15 mouse cellular contexts compared by ENCODE assay signal in genomic region chrX:96239644-96240043, GRCm38 (mm10). TPM values are rescaled to one million over a fixed set of nuclear protein-coding genes. Genes with fewer than 3 reads are reported as not detected.
A peak's percentile ranks its signal among the peaks of the same experiment; 100 is the strongest.
DNase-seq lines count a peak whose midpoint lies in the region; ATAC-seq and TF ChIP-seq lines count a peak whose summit lies in the region.
"Had no signal": no experiment of that assay in that cellular context is flagged by ENCODE, and none has a peak within 500 bp of the region (broad histone marks: within the 10 kb centered on the region; RNA-seq: fewer than 3 reads in every experiment).

No protein-coding gene starts in this region.

- no peak for TF ChIP-seq CTCF in lung, embryonic 14.5 days (IDR thresholded peaks at IDR 0.05; ENCODE audit: low read depth)
- TF ChIP-seq CTCF in liver, postnatal 0 days (IDR thresholded peaks at IDR 0.05; ENCODE audit: low read depth): no peak

- no peak overlapping the region for H3K4me3 ChIP-seq in embryonic facial prominence, embryonic 14.5 days (ENCODE audit: low read depth, low read length)
- H3K4me3 ChIP-seq in embryonic facial prominence, embryonic 10.5 days: no peak overlapping the region
- H3K4me3 ChIP-seq in lung, embryonic 14.5 days (ENCODE audit: low read depth, low read length): no peak overlapping the region
- H3K4me3 ChIP-seq in liver, postnatal 0 days (ENCODE audit: low read depth, low read length): peak overlapping the region; percentile 19; the same call in 1 of the 2 replicates
- H3K4me3 ChIP-seq: embryonic facial prominence, embryonic 13.5 days; forebrain, embryonic 15.5 days; hindbrain, embryonic 13.5 days had no signal

- no peak overlapping the region for H3K27ac ChIP-seq in embryonic facial prominence, embryonic 14.5 days (replicated peaks; ENCODE audit: low read depth, low read length)
- H3K27ac ChIP-seq in embryonic facial prominence, embryonic 10.5 days (replicated peaks): no peak overlapping the region
- H3K27ac ChIP-seq in lung, embryonic 14.5 days (ENCODE audit: low read depth): no peak overlapping the region
- H3K27ac ChIP-seq in liver, postnatal 0 days (ENCODE audit: low read depth): peak overlapping the region; percentile 74
- H3K27ac ChIP-seq: embryonic facial prominence, embryonic 13.5 days; forebrain, embryonic 15.5 days; hindbrain, embryonic 13.5 days had no signal

- no peaks in the 10 kb centered on the region for H3K36me3 ChIP-seq in embryonic facial prominence, embryonic 14.5 days (ENCODE audit: control insufficient read depth, insufficient read depth, low read length)
- H3K36me3 ChIP-seq in embryonic facial prominence, embryonic 10.5 days (replicated peaks): no peaks in the 10 kb centered on the region
- H3K36me3 ChIP-seq in lung, embryonic 14.5 days (ENCODE audit: insufficient read depth): no peaks in the 10 kb centered on the region
- H3K36me3 ChIP-seq in liver, postnatal 0 days (replicated peaks; ENCODE audit: insufficient read depth, low read length): no peaks in the 10 kb centered on the region
- H3K36me3 ChIP-seq: embryonic facial prominence, embryonic 13.5 days; forebrain, embryonic 15.5 days; hindbrain, embryonic 13.5 days had no signal

- DNase-seq in embryonic facial prominence, embryonic 14.5 days (ENCODE audit: low spot score): peak; percentile 1
- no peak for DNase-seq in embryonic facial prominence, embryonic 10.5 days (ENCODE audit: low spot score)
- DNase-seq in lung, embryonic 14.5 days: peak; percentile 2
- no peak for DNase-seq in lung, postnatal 10 days
- DNase-seq in liver, postnatal 0 days: peak; percentile 15
- peak; percentile 0 for DNase-seq in telencephalon, adult 2 months (ENCODE audit: low read depth, low spot score)
- no peak for DNase-seq in right cerebral cortex, postnatal 14 days
- DNase-seq in cerebellum, adult 18-20 months: no peak
- DNase-seq: cerebellum, adult 8-10 months; kidney, postnatal 10 days; thymus, postnatal 14 days had no signal

- H3K27me3 ChIP-seq in embryonic facial prominence, embryonic 14.5 days (replicated peaks; ENCODE audit: control insufficient read depth, insufficient read depth, low read length): no peaks in the 10 kb centered on the region
- 0 out of 2 replicates have a peak, but pooled peaks cover 6% of the 10 kb centered on the region for H3K27me3 ChIP-seq in embryonic facial prominence, embryonic 10.5 days (replicated peaks; ENCODE audit: low read depth, poor library complexity, severe bottlenecking)
- no peaks in the 10 kb centered on the region for H3K27me3 ChIP-seq in lung, embryonic 14.5 days (ENCODE audit: insufficient read depth, low read length)
- H3K27me3 ChIP-seq in liver, postnatal 0 days (ENCODE audit: insufficient read depth, low read length): no peaks in the 10 kb centered on the region
- H3K27me3 ChIP-seq: embryonic facial prominence, embryonic 13.5 days; forebrain, embryonic 15.5 days; hindbrain, embryonic 13.5 days had no signal

- H3K4me2 ChIP-seq in embryonic facial prominence, embryonic 14.5 days (ENCODE audit: low read depth, low read length): no peak overlapping the region
- no peak overlapping the region for H3K4me2 ChIP-seq in lung, embryonic 14.5 days
- H3K4me2 ChIP-seq in liver, postnatal 0 days (ENCODE audit: low read depth, low read length): no peak overlapping the region
- H3K4me2 ChIP-seq: embryonic facial prominence, embryonic 13.5 days; forebrain, embryonic 15.5 days; hindbrain, embryonic 13.5 days had no signal

- 42% methylated on average over 2 of the region's 2 CpGs for WGBS in embryonic facial prominence, embryonic 14.5 days
- WGBS in embryonic facial prominence, embryonic 10.5 days: 66% methylated on average over 2 of the region's 2 CpGs
- WGBS in lung, embryonic 14.5 days: 55% methylated on average over 2 of the region's 2 CpGs
- 32% methylated on average over 2 of the region's 2 CpGs for WGBS in liver, postnatal 0 days (ENCODE audit: insufficient replicate concordance)

- H3K9me3 ChIP-seq in embryonic facial prominence, embryonic 14.5 days (ENCODE audit: control insufficient read depth, low read length): no peaks in the 10 kb centered on the region
- H3K9me3 ChIP-seq in embryonic facial prominence, embryonic 10.5 days: no peaks in the 10 kb centered on the region
- H3K9me3 ChIP-seq in lung, embryonic 14.5 days (ENCODE audit: low read depth, low read length): no peaks in the 10 kb centered on the region
- no peaks in the 10 kb centered on the region for H3K9me3 ChIP-seq in liver, postnatal 0 days (ENCODE audit: low read length)
- H3K9me3 ChIP-seq: embryonic facial prominence, embryonic 13.5 days; forebrain, embryonic 15.5 days; hindbrain, embryonic 13.5 days had no signal

- peak; percentile 65 for TF ChIP-seq EP300 in liver, postnatal 0 days (IDR thresholded peaks at IDR 0.05; ENCODE audit: low read depth)

- no peaks in the 10 kb centered on the region for H3K4me1 ChIP-seq in embryonic facial prominence, embryonic 14.5 days (ENCODE audit: control insufficient read depth, insufficient read depth, low read length)
- no peaks in the 10 kb centered on the region for H3K4me1 ChIP-seq in embryonic facial prominence, embryonic 10.5 days
- no peaks in the 10 kb centered on the region for H3K4me1 ChIP-seq in lung, embryonic 14.5 days (ENCODE audit: insufficient read depth)
- no peaks in the 10 kb centered on the region for H3K4me1 ChIP-seq in liver, postnatal 0 days (ENCODE audit: insufficient read depth)
- H3K4me1 ChIP-seq: embryonic facial prominence, embryonic 13.5 days; forebrain, embryonic 15.5 days; hindbrain, embryonic 13.5 days had no signal

- H3K9ac ChIP-seq in embryonic facial prominence, embryonic 14.5 days (ENCODE audit: low read depth, low read length): no peak overlapping the region
- no peak overlapping the region for H3K9ac ChIP-seq in lung, embryonic 14.5 days
- no peak overlapping the region for H3K9ac ChIP-seq in liver, postnatal 0 days (replicated peaks)
- H3K9ac ChIP-seq: embryonic facial prominence, embryonic 13.5 days; forebrain, embryonic 15.5 days; hindbrain, embryonic 13.5 days had no signal

- no peak for ATAC-seq in embryonic facial prominence, embryonic 14.5 days (ENCODE audit: low read depth)
- ATAC-seq in lung, embryonic 14.5 days (ENCODE audit: insufficient read depth): no peak
- peak; percentile 64 for ATAC-seq in liver, postnatal 0 days
- ATAC-seq: forebrain, embryonic 15.5 days had no signal

RNA-seq across cellular contexts. Expression of gene Vsig4, which starts 53.6 kb away (rescaled TPM):
- not detected in 2 replicates for polyA plus RNA-seq in embryonic facial prominence, embryonic 14.5 days (2014; fragmentation: Nextera tagmentation; extraction: Ambion mirVana)
- polyA plus RNA-seq in embryonic facial prominence, embryonic 10.5 days (2016; fragmentation: Nextera tagmentation; extraction: Ambion mirVana): not detected in 2 replicates
- polyA plus RNA-seq in lung, embryonic 14.5 days (2014; fragmentation: Nextera tagmentation; extraction: Ambion mirVana): not detected in 2 replicates
- polyA plus RNA-seq in liver, postnatal 0 days (2015; fragmentation: Nextera tagmentation; extraction: Ambion mirVana): 31.8 and 32.3 TPM in 2 replicates
- polyA plus RNA-seq: embryonic facial prominence, embryonic 13.5 days; forebrain, embryonic 15.5 days; hindbrain, embryonic 13.5 days; lung, embryonic 16.5 days had no signal

Comparison
In these comparisons a context has a peak if more than half of its experiments do, and no peak if none do; other contexts are left out.
1. DNase-seq: peak in embryonic facial prominence, embryonic 14.5 days (single experiment), lung, embryonic 14.5 days (single experiment), liver, postnatal 0 days (single experiment) and telencephalon, adult 2 months (single experiment); none in embryonic facial prominence, embryonic 10.5 days (single experiment), lung, postnatal 10 days (single experiment), right cerebral cortex, postnatal 14 days (single experiment) and cerebellum, adult 18-20 months (0 of 2).
2. RNA of gene Vsig4, which starts 53.6 kb away (polyA plus RNA-seq): 31.8 to 32.3 TPM in liver, postnatal 0 days; not detected in embryonic facial prominence, embryonic 14.5 days, not detected in embryonic facial prominence, embryonic 10.5 days and not detected in lung, embryonic 14.5 days; every median in the first group is over 10 times any median in the second.